Mouse (Mus musculus) spleen, adult 18-20 months (tissue): ENCODE data around the gene Nrp2.

Source experiments
- DNase-seq, 2 experiments: peaks; one replicate each; pipeline ENCODE4 v3.0.0; 2022; ENCODE audit warnings: mixed read lengths in 2 of 2

The Nrp2 gene

GRCm38 (mm10) chr1:62825822-62826765, 123.0 kb downstream of the Nrp2 start:
- DNase-seq = no peak

GRCm38 (mm10) chr1:62827316-62827715, 124.2 kb downstream of the Nrp2 start:
- no peak for DNase-seq

GRCm38 (mm10) chr1:62828156-62828555, 125.1 kb downstream of the Nrp2 start:
- no peak for DNase-seq

GRCm38 (mm10) chr1:62829690-62830417, 126.8 kb downstream of the Nrp2 start:
- DNase-seq = no peak

GRCm38 (mm10) chr1:62830418-62830769, 127.3 kb downstream of the Nrp2 start:
- DNase-seq = no peak

- no peak for DNase-seq
Measured at GRCm38 (mm10) chr1:62831725-62832455, 128.8 kb downstream of the Nrp2 start.

GRCm38 (mm10) chr1:62833356-62833755, 130.3 kb downstream of the Nrp2 start:
- no peak for DNase-seq

- DNase-seq = no peak
Measured at GRCm38 (mm10) chr1:62834443-62835185, 131.5 kb downstream of the Nrp2 start.

GRCm38 (mm10) chr1:62838083-62838482, 135.0 kb downstream of the Nrp2 start:
- no peak for DNase-seq

GRCm38 (mm10) chr1:62838631-62839030, 135.5 kb downstream of the Nrp2 start:
- no peak for DNase-seq

- no peak for DNase-seq
Measured at GRCm38 (mm10) chr1:62843215-62843614, 140.1 kb downstream of the Nrp2 start.

- DNase-seq = no peak
Measured at GRCm38 (mm10) chr1:62850990-62851940, 148.2 kb downstream of the Nrp2 start.

- no peak for DNase-seq
Measured at GRCm38 (mm10) chr1:62853362-62853761, 150.3 kb downstream of the Nrp2 start.

- no peak for DNase-seq
Measured at GRCm38 (mm10) chr1:62853996-62854395, 150.9 kb downstream of the Nrp2 start.

GRCm38 (mm10) chr1:62859098-62859497, 156.0 kb downstream of the Nrp2 start:
- no peak for DNase-seq

- DNase-seq = no peak
Measured at GRCm38 (mm10) chr1:62859556-62860300, 156.6 kb downstream of the Nrp2 start.

- no peak for DNase-seq
Measured at GRCm38 (mm10) chr1:62860327-62860726, 157.2 kb downstream of the Nrp2 start.

- DNase-seq = no peak
Measured at GRCm38 (mm10) chr1:62860788-62861187, 157.7 kb downstream of the Nrp2 start.
